Mouse (Mus musculus): ENCODE measurements around the gene Ciita.

Ciita gene

GRCm38 (mm10) chr16:10549600-10549999, 69.7 kb downstream of the Ciita start:
- no peak for DNase-seq (ENCODE audit: low spot score in 2 of 2)

GRCm38 (mm10) chr16:10551592-10551991, 71.7 kb downstream of the Ciita start:
- DNase-seq (ENCODE audit: low spot score in 2 of 2): no peak

- DNase-seq (ENCODE audit: low spot score in 2 of 2): no peak
Observed at GRCm38 (mm10) chr16:10553858-10554257, 74.0 kb downstream of the Ciita start.

DNA sequence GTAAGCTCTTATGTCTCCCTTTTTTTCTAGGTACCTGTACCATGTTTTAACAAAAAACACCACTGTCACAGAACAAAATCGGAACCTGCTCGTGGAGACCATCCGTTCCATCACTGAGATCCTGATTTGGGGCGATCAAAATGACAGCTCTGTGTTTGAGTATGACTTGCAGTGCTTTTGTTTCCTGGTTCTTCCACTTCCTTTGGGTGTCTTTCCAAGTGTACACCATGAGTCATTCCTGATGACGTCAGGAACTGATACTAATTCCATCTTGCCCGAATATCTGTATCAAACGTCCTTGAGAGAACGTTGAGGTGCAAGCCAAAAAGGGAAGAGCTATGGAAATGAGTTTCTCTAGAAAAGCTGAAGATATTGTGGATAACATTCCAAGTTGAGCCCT, 80.1 kb downstream of the Ciita start:
- no peak for DNase-seq (ENCODE audit: low spot score in 2 of 2)

GRCm38 (mm10) chr16:10565278-10565885, 85.5 kb downstream of the Ciita start:
- DNase-seq (ENCODE audit: low spot score in 2 of 2): peak; percentile 47 to 48

- no peak for DNase-seq (ENCODE audit: low spot score in 2 of 2)
Observed at GRCm38 (mm10) chr16:10567153-10567552, 87.3 kb downstream of the Ciita start.

- no peak for DNase-seq (ENCODE audit: low spot score in 2 of 2)
Observed at GRCm38 (mm10) chr16:10569809-10570395, 90.0 kb downstream of the Ciita start.

DNA sequence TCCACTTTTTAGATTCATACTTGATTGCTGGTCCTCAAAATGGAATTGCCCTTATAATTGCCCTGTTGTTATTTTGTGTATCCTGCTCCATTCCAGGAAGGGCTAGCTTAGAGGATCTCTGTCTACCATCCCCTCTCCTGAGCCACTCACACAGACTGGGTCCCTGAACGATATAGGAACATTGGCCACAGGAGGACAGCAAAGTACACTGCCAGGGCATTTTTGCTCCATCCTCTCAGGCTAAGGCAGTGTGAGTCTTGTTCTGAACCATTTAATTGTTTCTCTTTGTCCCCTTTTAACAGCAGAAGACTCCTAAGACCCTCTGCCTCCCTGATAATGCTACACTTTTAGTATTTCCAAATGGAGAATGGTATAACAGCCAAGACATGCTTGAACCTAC, 90.8 kb downstream of the Ciita start:
- peak; percentile 23 to 30 for DNase-seq (ENCODE audit: low spot score in 2 of 2)

GRCm38 (mm10) chr16:10571820-10572219, 92.0 kb downstream of the Ciita start:
- DNase-seq (ENCODE audit: low spot score in 2 of 2): no peak

DNA sequence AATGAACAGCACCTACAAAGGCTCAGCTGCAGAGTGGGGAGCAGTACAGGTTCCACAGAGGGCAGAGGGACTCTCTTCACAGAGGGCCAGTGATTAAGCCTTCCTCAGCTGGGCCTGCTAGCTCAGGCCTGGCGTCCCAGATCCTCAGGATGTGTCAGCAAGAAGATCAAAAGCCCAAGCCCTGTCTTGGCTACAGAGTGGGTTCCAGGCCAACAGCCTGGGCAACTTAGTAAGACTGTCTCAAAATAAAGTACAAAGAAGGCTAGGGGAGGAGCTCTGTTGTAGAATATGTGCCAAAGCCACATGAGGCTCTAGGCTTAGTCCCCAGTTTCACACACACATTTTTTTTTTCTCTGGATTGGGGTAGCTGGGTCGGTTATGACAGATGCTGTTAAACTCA, 95.1 kb downstream of the Ciita start:
- no peak for DNase-seq (ENCODE audit: low spot score in 2 of 2)

DNA sequence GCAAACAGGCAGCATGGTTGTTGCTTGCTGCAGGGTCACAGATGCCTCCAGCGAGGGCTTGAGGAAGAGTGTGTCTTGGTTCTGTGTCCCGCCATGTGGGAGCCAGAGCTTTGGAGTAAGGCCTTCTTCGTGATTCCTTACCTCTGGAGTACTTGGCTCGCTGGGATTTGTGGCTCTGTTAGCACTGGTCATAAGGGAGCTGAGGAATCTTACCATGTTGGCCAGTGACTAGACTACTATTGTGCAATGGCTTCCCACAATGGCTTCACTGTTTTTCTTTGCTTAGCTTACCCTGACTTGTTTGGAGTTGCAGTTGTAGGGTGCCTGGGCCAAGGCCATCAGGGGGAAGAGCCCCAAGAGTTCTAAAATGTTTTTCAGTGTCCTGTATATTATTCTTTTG, 96.1 kb downstream of the Ciita start:
- DNase-seq (ENCODE audit: low spot score in 2 of 2): no peak

DNA sequence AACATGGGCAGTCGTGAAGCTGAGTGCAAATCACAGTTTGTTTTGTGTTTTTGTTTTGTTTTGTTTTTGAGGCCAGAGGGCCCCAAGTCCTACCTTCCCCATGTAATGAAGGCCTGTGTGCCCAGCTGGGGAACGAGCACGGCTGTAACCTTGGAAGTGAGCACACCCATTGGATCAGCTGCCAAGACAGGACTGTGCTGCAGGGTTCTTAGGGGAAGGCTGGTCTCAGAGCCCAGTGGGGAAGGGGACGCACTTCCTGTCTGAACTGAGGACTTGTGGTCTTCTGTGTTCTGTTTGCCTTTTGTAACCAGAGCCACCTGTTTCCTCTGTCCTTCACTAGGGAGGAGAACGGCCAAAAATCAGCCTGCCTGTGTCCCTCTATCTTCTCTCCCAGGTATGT, 97.7 kb downstream of the Ciita start:
- DNase-seq (ENCODE audit: low spot score in 2 of 2): no peak

All from spleen, postnatal 36 days (tissue).